Mouse (Mus musculus) monocyte, adult 2 months (primary cell): ENCODE results near the gene Ebi3.

Experiments
- DNase-seq, 2 experiments: peaks; one replicate each; pipeline ENCODE4 v3.0.0; 2022; ENCODE audit warnings: low spot score in 2 of 2, low read depth in 1 of 2

Gene Ebi3

DNA sequence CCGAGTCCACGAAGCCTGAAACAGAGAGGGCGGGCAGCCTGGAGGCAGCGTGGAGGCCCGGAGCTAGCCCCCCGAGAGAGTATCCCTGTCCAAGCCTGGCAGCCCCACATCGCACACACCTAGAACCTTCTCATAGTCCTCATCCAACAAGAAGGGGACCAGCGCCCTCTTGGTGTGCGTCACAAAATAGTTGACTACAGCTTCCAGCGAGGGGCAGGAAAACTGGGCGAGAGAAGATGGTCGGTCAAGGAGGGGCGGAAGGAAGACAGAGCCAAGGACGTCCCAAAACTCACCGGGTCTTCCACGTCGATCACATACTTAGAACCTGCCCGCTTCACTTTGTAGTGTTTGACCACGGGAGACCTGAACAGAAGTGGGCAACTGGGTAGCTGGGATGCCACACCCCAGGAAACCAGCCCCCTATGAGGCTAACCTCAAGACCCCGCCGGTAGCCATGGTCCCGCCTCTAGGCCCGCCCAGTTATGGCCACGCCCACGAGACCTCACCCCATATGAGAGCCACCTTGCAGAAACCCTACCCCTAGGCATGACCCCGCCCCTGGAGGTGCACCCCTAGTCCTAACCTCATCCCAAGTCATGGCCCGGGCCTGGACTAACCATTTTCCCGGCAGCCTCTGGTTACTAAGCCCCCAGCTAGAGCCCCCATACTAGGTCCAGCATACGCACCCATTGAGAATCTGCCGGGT lies 47.5 kb downstream of the Ebi3 start:
- DNase-seq = no peak

DNA sequence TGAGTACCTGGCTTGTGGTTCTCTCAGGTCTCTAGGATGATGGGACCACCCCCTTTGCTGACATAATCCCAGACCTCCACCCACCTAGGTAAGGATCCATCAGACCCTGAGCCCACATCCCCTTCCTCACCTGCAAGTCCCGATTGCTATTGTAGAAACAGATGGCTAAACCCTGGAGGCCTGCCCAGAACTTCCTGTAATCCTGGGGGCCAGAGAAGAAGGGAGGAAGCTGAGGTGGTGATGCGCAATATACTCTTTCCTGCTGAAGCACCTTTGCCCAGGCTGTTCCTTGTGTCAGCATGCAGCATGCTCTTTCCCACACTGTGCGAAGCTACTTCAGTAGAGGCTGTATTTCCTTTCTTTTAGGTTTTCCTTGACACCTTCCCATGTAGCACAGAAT lies 50.6 kb downstream of the Ebi3 start:
- DNase-seq = no peak

DNA sequence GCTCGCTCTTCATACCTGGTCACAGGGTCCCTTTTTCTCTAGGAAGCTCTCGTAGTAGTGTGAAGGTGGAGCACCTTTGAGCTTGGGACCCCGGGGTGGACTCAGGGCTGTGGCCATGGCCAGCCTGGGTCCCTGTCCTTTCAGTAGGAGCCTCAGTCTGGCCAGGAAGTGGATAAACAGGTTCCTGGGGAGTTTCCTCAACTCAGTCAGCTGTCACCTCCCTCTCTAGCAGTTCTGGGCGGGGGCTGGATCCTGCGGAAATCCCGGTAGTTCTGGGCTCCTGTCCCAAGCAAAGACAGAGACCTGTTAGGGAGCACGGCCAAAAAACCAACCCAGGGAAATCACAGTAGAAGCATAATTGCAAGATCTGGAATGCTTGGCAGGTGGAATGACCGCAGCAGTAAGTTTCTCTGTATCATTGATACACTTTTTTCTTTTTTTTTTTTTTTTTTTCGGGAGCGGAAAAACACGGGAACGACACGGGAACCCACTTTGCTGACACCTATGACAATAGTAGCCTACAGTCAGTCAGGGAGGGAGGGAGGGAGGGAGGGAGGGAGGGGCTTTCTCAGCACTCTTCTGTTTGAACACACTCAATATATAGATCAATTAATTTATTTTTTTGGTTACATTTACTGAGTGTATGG lies 53.1 kb downstream of the Ebi3 start, which contains the start of the genes Stap2 and Mpnd:
Gene Stap2 (minus strand): TSS at position 170 of the 647 bp plus-strand sequence.
Gene Mpnd (plus strand): TSS at position 297 of the 647 bp plus-strand sequence.
- no peak for DNase-seq
